Mouse (Mus musculus) C2C12 (cell line): ENCODE results near the gene Rab31. TPM values are rescaled to one million over a fixed set of nuclear protein-coding genes. Genes with fewer than 3 reads are reported as not detected.

Experiments used
- H3K27me3 ChIP-seq: one replicate; pipeline ENCODE4 v1.6.1; 2011; ENCODE audit not compliant: control insufficient read depth, insufficient read depth, insufficient read length
- H3K36me3 ChIP-seq: one replicate; pipeline ENCODE4 v1.6.1; 2011; ENCODE audit not compliant: control insufficient read depth, insufficient read depth
- H3K4me3 ChIP-seq: one replicate; pipeline ENCODE4 v1.5.1; 2011; ENCODE audit warnings: mild to moderate bottlenecking, control low read depth; ENCODE audit not compliant: poor library complexity, insufficient read depth, severe bottlenecking
- H3K79me2 ChIP-seq: one replicate; pipeline ENCODE4 v1.6.1; 2011; ENCODE audit not compliant: control insufficient read depth, insufficient read depth
- H3K79me3 ChIP-seq: one replicate; pipeline ENCODE4 v1.6.1; 2011; ENCODE audit warnings: low read depth, control low read depth
- H3ac ChIP-seq: one replicate; pipeline ENCODE3; 2011; ENCODE audit warnings: low read depth; ENCODE audit not compliant: control insufficient read depth, insufficient read length
- CEBPB ChIP-seq: IDR thresholded peaks from one replicate; pipeline ENCODE4 v1.6.1; 2011; ENCODE audit warnings: low read depth, mild to moderate bottlenecking, control low read depth, moderate library complexity
- CTCF ChIP-seq: IDR thresholded peaks from one replicate; pipeline ENCODE4 v1.5.1; 2011; ENCODE audit not compliant: control insufficient read depth, insufficient read depth, insufficient read length
- FOSL1 ChIP-seq: IDR thresholded peaks from one replicate; pipeline ENCODE4 v1.8.0; 2011; ENCODE audit warnings: mild to moderate bottlenecking, low read length; ENCODE audit not compliant: poor library complexity, insufficient read depth, severe bottlenecking
- MAX ChIP-seq: IDR thresholded peaks from one replicate; pipeline ENCODE4 v1.6.1; 2011; ENCODE audit warnings: mild to moderate bottlenecking, control low read depth
- MYOD1 ChIP-seq: IDR thresholded peaks from one replicate; pipeline ENCODE4 v1.6.1; 2011; ENCODE audit warnings: low read depth; ENCODE audit not compliant: control insufficient read depth, insufficient read length
- MYOG ChIP-seq: IDR thresholded peaks from one replicate; pipeline ENCODE4 v1.6.1; 2011; ENCODE audit not compliant: control insufficient read depth, insufficient read length; ENCODE audit errors: extremely low read depth
- USF1 ChIP-seq: IDR thresholded peaks from one replicate; pipeline ENCODE4 v1.6.1; 2011; ENCODE audit warnings: low read depth, mild to moderate bottlenecking, control low read depth, moderate library complexity
- polyA plus RNA-seq: library from polyadenylated mRNA; unstranded; fragments of >200 nt; fragmentation: generic; extraction: Trizol; gene quantifications from one replicate; pipeline ENCODE4 v1.2.1, GENCODE M21; 2012; ENCODE audit warnings: missing spikeins

The Rab31 gene
- polyA plus RNA-seq, 1 experiment, result 144 TPM

DNA sequence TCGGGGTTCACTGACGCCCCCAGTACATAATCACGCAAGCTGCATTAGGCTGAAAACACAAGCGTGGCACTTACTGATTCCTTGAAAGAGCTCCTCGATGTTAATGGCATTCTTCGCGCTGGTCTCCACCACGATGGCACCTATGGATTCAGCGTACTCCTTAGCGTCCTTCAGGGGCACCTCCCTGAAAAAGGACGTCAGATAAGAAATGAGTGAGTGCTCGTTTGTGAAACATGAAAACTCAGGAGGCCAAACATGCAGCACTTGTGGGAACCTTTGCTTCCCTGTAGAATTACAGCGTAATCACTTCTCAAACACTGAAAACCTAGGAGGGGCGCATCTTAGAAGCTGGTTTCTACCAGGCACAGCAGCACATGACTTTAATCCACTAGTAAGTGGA, 104.8 kb downstream of the Rab31 start:
- H3K4me3 ChIP-seq, result no peak overlapping the region
- no peak overlapping the region for H3ac ChIP-seq
- H3K79me3 ChIP-seq, result peaks cover 12% of the 10 kb centered on the region
- H3K27me3 ChIP-seq, result no peaks in the 10 kb centered on the region
- H3K79me2 ChIP-seq, result peaks cover 28% of the 10 kb centered on the region
- no peak for TF ChIP-seq MYOG
- TF ChIP-seq USF1, result no peak
- TF ChIP-seq CEBPB, result no peak
- no peak for TF ChIP-seq MYOD1
- no peak for TF ChIP-seq FOSL1
- no peak for TF ChIP-seq CTCF
- no peak for TF ChIP-seq MAX
- H3K36me3 ChIP-seq, result peaks cover 25% of the 10 kb centered on the region

DNA sequence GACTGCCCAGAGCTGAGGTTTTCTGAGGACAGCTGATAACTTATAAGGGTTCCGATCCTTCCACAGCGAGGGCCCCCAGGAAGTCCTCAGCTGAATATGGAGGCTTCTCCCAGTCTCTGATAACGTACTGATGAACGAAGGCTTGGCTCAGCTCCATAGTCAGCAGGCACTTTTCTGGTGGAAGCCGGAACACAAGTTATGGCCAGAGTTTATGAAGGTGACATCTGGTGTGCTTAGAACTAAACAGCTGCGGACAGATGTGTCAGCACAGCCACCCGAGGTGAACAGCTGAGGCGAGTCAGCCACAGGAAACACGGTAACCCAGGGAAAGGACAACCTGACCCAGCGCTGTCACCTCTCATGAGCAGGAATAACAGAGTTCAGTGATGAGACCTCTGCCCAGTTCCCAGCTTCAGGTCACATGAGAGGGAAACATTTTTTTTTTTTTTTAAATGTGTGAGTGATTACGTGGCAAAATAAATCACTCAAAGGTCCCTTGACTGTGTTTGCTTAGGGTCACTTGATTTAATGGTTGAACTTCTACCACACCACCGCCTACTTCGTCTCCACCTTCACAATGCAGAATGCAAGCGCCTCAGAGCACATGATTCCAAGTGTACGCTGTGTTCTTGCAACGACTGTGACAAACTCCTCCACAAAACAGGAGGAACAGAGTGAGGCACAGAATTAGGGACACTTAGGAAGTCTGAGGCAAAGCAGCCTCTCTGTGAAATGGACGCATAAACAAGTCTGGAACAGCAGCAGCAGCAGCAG, 106.0 kb downstream of the Rab31 start:
- Histone ChIP-seq H3K27me3 (no peaks in the 10 kb centered on the region), H3K79me2 (peaks cover 37% of the 10 kb centered on the region), H3K36me3 (peaks cover 25% of the 10 kb centered on the region), H3K4me3 (no peak overlapping the region), H3K79me3 (peaks cover 15% of the 10 kb centered on the region), H3ac (no peak overlapping the region)
- TF ChIP-seq FOSL1 (peak; percentile 24), MYOD1 (peak; percentile 97), USF1 (peak; percentile 57), CTCF (no peak), MYOG (no peak), MAX (peak; percentile 15), CEBPB (no peak)

DNA sequence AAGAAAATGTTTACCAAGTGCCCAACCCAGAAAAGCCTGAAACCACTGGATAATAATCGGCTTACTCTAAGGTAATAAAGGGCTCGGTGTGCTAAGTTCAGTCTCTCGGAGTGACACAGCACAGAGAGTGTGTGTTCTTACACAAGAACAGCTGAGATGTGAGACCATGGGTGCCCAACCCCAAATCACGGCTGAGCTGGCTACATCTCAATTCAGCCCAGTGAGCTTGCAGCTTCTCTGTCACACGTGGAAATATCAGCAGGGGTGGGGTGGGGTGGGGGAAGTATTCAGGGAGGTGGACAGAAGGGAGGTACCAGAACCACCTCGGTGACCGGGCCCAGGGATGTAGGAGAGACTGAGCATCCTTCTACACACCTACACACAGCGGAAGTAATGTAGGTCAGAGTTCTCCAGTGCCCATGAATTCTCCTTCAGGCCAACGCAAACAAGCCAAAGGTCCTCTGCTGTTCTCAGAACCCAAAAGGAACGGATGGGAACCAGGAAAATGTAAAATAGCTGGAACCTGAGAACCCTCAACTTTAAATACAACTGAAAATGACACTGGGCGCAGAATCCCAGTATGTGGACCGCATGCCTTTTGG, 106.7 kb downstream of the Rab31 start:
- H3K79me2 ChIP-seq, result peaks cover 37% of the 10 kb centered on the region
- peaks cover 15% of the 10 kb centered on the region for H3K79me3 ChIP-seq
- H3K4me3 ChIP-seq, result no peak overlapping the region
- no peaks in the 10 kb centered on the region for H3K27me3 ChIP-seq
- no peak overlapping the region for H3ac ChIP-seq
- TF ChIP-seq CTCF, result no peak
- no peak for TF ChIP-seq MYOG
- no peak for TF ChIP-seq MAX
- no peak for TF ChIP-seq CEBPB
- TF ChIP-seq FOSL1, result no peak
- no peak for TF ChIP-seq USF1
- H3K36me3 ChIP-seq, result peaks cover 19% of the 10 kb centered on the region

DNA sequence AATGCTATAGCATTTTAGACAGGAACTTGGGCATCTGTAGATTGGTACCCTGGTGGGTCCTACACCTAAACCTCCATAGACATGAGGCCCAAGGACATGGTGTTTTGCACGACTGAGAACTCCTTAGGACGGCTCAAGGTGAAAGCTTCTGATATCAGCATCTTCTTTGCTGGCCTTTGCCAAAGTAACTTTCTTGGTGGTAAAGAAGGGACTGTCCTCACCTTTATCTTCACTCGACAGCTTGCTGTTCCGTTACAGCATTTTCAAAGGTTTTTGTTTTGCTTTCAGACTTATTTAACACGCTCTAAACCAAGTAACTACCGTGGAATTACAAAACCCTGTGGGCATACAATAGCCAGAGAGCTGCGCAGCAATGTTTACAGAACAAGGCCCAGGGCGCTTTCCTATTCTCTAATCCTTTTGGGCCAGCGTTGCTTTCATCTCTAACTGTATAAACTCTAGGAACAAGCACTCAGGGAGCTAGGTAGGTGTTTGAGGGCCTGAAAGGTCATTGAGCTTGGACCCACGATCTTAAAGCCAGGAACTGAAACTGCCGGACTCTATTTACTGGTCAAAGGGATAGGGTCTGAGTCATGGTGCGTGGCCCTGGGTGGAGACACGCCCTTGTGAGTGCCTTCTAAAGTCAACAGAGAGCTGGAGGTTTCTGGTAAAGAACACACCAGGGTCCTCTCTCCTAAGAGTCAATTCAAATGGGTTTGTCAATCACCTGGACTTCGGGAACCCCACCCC, 109.0 kb downstream of the Rab31 start:
- Histone ChIP-seq H3K79me2 (peaks cover 44% of the 10 kb centered on the region), H3ac (peak overlapping the region; percentile 13), H3K4me3 (no peak overlapping the region), H3K27me3 (no peaks in the 10 kb centered on the region), H3K79me3 (peaks cover 15% of the 10 kb centered on the region), H3K36me3 (peaks cover 19% of the 10 kb centered on the region)
- TF ChIP-seq USF1, result no peak
- peak; percentile 17 for TF ChIP-seq MYOD1
- peak; percentile 43 for TF ChIP-seq MAX
- TF ChIP-seq CEBPB, result no peak
- no peak for TF ChIP-seq MYOG
- TF ChIP-seq CTCF, result no peak

DNA sequence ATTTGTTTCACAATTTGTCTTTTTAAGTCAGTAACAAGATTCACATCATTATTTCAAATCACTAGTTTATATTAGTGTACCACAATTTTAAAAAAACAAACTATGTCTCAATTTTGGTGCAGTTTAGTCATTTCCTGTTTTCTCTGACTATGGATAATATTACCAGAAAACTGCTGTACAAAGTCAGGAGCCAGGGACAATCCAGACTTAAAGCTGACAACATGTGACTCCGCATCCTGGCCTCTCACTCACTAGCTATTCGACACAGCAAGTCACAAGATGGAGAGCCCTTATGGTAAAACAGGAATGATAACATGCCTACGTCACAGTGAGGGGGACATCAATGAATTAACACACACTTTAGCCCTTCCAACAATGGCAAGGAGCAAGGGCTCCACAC, 109.9 kb downstream of the Rab31 start:
- peaks cover 23% of the 10 kb centered on the region for H3K36me3 ChIP-seq
- no peak overlapping the region for H3ac ChIP-seq
- H3K79me3 ChIP-seq, result peaks cover 17% of the 10 kb centered on the region
- no peak overlapping the region for H3K4me3 ChIP-seq
- H3K27me3 ChIP-seq, result no peaks in the 10 kb centered on the region
- H3K79me2 ChIP-seq, result peaks cover 47% of the 10 kb centered on the region
- TF ChIP-seq MYOG (no peak), USF1 (peak; percentile 65), CEBPB (peak; percentile 45)
